Mouse (Mus musculus): ENCODE results near the gene Nhsl1.
"Not testable (repeated sequence)": the region's sequence is repeated elsewhere in the genome, so short reads cannot be mapped to it uniquely, and the experiment has no call there.

Gene Nhsl1

DNA sequence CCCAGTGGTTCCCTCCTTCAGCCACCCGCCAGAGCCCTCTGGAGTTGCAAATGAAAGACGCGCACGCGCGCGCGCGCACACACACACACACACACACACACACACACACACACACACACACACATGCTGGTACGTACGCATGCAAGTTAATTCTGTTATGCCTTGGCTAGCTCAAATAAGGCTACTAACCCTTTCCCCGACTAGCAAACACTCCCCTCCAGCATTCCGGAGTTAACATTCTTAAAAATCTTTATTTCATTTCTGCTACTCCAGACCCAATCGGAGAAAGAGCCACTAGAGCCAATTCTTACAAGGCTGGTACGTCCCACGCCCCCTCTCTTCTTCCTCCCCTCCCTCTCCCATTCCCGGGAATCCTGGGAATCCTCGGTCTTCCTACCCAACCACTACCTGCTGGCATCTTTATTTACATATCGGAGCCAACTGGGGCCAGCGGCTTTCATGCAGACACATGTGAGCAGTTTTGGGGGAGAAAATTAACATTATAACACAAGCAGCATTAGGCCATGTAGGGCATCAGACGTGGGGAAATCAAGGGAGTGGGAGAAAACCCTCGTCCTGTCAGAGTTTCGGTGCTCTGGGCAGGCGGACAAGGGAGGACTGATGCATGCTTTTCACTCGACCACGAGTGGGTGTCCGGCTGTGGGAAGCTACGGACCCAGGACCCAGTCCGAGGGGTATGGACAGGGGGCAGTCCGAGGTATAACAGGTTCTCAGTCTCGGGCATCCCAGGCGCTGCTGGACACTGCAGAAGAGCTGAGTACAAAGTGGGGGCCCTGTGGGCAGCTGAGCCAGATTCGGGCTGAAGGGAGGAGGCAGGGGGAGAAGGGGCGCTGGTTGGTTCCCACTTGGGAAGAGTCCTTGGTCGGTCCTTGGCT is 230.8 kb downstream of the Nhsl1 start:
- no peak for DNase-seq

DNA sequence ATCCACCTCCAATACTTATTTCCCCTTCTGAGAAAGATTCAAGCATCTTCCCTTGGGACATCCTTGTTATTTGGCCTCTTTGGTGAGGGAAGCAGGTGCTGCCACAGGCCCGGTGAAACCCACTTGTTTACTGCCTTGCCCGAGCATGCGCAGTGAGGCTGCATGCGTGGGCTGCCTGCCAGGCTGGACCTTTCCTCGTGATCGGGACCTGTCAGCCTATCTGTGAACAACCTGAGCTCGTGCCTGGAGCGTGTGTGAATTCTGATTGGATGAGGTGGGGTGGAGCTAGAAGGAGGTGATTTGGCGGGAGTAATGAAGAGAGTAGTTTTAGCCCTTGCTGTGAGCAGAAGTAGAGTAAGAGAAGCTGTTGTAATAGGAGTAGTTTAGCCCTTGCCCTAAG is 240.3 kb downstream of the Nhsl1 start:
- not testable (repeated sequence) for DNase-seq

DNA sequence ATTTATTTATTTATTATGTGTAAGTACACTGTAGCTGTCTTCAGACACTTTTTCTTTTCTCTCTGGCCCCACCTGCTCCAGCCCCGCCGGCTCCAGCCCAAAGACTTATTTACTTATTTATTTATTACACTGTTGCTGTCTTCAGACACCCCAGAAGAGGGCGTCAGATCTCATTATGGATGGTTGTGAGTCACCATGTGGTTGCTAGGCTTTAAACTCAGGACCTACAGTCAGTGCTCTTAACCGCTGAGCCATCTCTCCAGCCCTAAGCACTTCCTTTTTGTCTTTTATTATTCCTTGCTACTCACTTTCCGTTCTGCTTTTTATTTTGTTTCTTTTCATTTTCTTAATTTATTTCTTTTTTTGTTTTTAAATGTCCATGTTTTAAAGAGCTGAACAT is 242.7 kb downstream of the Nhsl1 start:
- DNase-seq: no peak

DNA sequence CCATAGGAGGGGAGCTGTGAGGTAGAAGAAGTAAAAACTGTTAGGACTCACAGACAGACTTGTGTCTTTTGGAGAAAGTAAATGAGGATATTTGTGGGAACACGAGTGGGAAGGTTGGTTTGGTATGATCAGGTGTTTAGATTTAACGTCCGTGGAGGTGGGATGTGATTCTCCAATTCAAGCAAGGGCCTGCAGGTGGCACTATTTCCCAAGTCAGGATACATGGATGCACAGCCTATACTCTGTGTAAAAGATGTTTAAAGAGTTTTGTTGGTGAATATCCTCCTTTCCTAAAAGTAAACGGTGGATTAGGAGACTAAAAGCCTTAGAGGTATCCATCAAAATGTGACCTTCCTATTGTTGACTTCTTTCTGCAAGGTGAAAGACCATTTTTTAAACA is 244.2 kb downstream of the Nhsl1 start:
- DNase-seq: peak; percentile 30

DNA sequence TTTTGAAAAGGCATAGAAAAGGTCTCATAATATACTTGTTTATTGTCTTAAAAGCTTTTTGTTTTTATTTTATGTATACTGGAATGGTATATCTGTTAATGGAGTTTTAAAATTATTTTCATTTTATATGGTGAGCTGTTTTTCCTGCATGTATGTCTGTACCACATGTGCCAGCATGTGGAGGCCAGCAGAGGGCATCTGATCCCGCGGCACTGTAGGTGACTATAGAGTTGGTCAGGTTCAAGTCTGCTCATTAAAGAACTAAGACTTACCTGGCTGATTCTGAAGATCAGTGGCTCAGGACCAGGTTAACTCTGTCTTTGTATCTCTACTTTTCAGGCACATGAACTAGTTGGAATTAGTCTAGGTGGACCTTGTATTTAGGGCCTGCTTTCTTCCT is 253.8 kb downstream of the Nhsl1 start:
- DNase-seq: no peak
